Mouse (Mus musculus): ENCODE data around the gene Mllt6. TPM values are rescaled to one million over a fixed set of nuclear protein-coding genes. Genes with fewer than 3 reads are reported as not detected.

The Mllt6 gene
- polyA plus RNA-seq, 1 experiment = 8.2 TPM

GRCm38 (mm10) chr11:97663528-97664338 lies 519 bp downstream of the Mllt6 start:
- Histone ChIP-seq H3K4me1 (ENCODE audit: control insufficient read depth, insufficient read depth, low read length) (peaks cover 31% of the 10 kb centered on the region), H3K4me3 (ENCODE audit: control insufficient read depth, low read depth, low read length) (peak overlapping the region; percentile 71), H3K27ac (ENCODE audit: control insufficient read depth, insufficient read depth, low read depth, low read length) (no peak overlapping the region), H3K27me3 (ENCODE audit: control insufficient read depth, insufficient read depth, low read length) (no peaks in the 10 kb centered on the region), H3K36me3 (ENCODE audit: control insufficient read depth, insufficient read depth, low read length) (no peaks in the 10 kb centered on the region)
- TF ChIP-seq CTCF (IDR thresholded peaks at IDR 0.05; ENCODE audit: control insufficient read depth, insufficient read depth, insufficient replicate concordance, low read depth, low read length) (no peak), POLR2A (IDR thresholded peaks at IDR 0.05; ENCODE audit: control insufficient read depth, low read depth, low read length) (no peak)

- Histone ChIP-seq H3K27me3 (ENCODE audit: control insufficient read depth, insufficient read depth, low read length) (no peaks in the 10 kb centered on the region), H3K27ac (ENCODE audit: control insufficient read depth, insufficient read depth, low read depth, low read length) (no peak overlapping the region), H3K4me3 (ENCODE audit: control insufficient read depth, low read depth, low read length) (peak overlapping the region; percentile 71), H3K4me1 (ENCODE audit: control insufficient read depth, insufficient read depth, low read length) (peaks cover 31% of the 10 kb centered on the region), H3K36me3 (ENCODE audit: control insufficient read depth, insufficient read depth, low read length) (no peaks in the 10 kb centered on the region)
- TF ChIP-seq POLR2A (IDR thresholded peaks at IDR 0.05; ENCODE audit: control insufficient read depth, low read depth, low read length) (no peak), CTCF (IDR thresholded peaks at IDR 0.05; ENCODE audit: control insufficient read depth, insufficient read depth, insufficient replicate concordance, low read depth, low read length) (no peak)
Observed at GRCm38 (mm10) chr11:97664339-97664665, 1.1 kb downstream of the Mllt6 start.

DNA sequence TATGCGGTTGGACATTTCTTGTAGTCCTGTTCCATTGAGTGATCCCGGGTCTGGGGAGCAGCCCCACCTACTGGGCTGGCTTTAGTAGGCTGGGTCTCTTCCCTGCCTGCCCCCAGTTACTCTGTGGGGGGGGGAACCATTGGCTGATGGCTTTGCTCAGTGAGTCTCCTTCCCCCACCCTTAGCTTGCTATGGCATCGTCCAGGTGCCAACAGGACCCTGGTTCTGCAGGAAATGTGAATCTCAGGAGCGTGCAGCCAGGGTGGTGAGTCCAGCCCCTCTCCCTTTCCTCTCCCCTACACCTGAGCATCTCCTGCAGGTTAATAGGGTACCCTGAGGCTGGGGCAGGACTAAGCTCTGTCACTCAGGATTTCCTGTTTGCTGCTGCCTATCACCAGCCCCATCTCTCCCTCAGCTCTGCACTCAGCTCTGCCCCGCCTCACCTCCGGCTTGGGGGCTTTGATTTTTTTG lies 1.6 kb downstream of the Mllt6 start:
- H3K4me3 ChIP-seq (ENCODE audit: control insufficient read depth, low read depth, low read length) = no peak overlapping the region
- H3K27ac ChIP-seq (ENCODE audit: control insufficient read depth, insufficient read depth, low read depth, low read length) = no peak overlapping the region
- H3K27me3 ChIP-seq (ENCODE audit: control insufficient read depth, insufficient read depth, low read length) = no peaks in the 10 kb centered on the region
- H3K36me3 ChIP-seq (ENCODE audit: control insufficient read depth, insufficient read depth, low read length) = no peaks in the 10 kb centered on the region
- TF ChIP-seq POLR2A (IDR thresholded peaks at IDR 0.05; ENCODE audit: control insufficient read depth, low read depth, low read length) = no peak
- TF ChIP-seq CTCF (IDR thresholded peaks at IDR 0.05; ENCODE audit: control insufficient read depth, insufficient read depth, insufficient replicate concordance, low read depth, low read length) = no peak
- peaks cover 31% of the 10 kb centered on the region for H3K4me1 ChIP-seq (ENCODE audit: control insufficient read depth, insufficient read depth, low read length)

DNA sequence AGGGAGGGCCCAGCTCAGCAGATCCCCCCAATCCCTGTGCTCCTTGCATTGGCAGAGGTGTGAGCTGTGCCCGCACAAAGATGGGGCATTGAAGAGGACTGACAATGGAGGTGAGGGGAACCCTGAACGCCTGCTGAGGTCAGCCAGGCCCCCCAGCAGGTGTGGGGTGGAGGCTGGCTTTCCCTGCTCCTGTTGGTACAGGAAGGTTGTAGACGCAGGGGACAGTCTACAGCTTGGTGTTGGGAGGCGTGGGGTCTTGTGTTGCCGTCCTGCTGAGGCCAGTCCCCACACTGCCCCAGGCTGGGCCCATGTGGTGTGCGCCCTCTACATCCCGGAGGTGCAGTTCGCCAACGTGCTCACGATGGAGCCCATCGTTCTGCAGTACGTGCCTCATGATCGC lies 2.2 kb downstream of the Mllt6 start:
- H3K36me3 ChIP-seq (ENCODE audit: control insufficient read depth, insufficient read depth, low read length) = no peaks in the 10 kb centered on the region
- H3K27ac ChIP-seq (ENCODE audit: control insufficient read depth, insufficient read depth, low read depth, low read length) = no peak overlapping the region
- TF ChIP-seq CTCF (IDR thresholded peaks at IDR 0.05; ENCODE audit: control insufficient read depth, insufficient read depth, insufficient replicate concordance, low read depth, low read length) (no peak), POLR2A (IDR thresholded peaks at IDR 0.05; ENCODE audit: control insufficient read depth, low read depth, low read length) (no peak)
- peaks cover 33% of the 10 kb centered on the region for H3K4me1 ChIP-seq (ENCODE audit: control insufficient read depth, insufficient read depth, low read length)
- no peaks in the 10 kb centered on the region for H3K27me3 ChIP-seq (ENCODE audit: control insufficient read depth, insufficient read depth, low read length)
- no peak overlapping the region for H3K4me3 ChIP-seq (ENCODE audit: control insufficient read depth, low read depth, low read length)

GRCm38 (mm10) chr11:97666221-97666620 lies 3.0 kb downstream of the Mllt6 start:
- no peaks in the 10 kb centered on the region for H3K27me3 ChIP-seq (ENCODE audit: control insufficient read depth, insufficient read depth, low read length)
- TF ChIP-seq CTCF (IDR thresholded peaks at IDR 0.05; ENCODE audit: control insufficient read depth, insufficient read depth, insufficient replicate concordance, low read depth, low read length) (no peak), POLR2A (IDR thresholded peaks at IDR 0.05; ENCODE audit: control insufficient read depth, low read depth, low read length) (no peak)
- no peak overlapping the region for H3K27ac ChIP-seq (ENCODE audit: control insufficient read depth, insufficient read depth, low read depth, low read length)
- peaks cover 25% of the 10 kb centered on the region for H3K4me1 ChIP-seq (ENCODE audit: control insufficient read depth, insufficient read depth, low read length)
- no peaks in the 10 kb centered on the region for H3K36me3 ChIP-seq (ENCODE audit: control insufficient read depth, insufficient read depth, low read length)
- no peak overlapping the region for H3K4me3 ChIP-seq (ENCODE audit: control insufficient read depth, low read depth, low read length)

DNA sequence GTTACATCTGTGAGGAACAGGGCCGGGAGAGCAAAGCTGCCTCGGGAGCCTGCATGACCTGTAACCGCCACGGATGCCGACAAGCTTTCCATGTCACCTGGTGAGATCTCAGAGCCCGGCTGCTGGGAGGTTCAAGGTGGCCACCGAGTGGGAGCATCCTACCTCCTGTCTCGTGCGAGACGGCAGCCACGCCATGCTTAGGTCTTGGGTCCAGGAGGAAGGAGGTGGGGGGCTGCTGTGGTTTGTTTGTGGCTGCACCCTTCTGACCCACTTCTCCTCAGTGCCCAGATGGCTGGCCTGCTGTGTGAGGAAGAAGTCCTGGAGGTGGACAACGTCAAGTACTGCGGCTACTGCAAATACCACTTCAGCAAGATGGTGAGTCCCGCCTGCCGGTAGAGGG lies 3.6 kb downstream of the Mllt6 start:
- Histone ChIP-seq H3K4me3 (ENCODE audit: control insufficient read depth, low read depth, low read length) (no peak overlapping the region), H3K36me3 (ENCODE audit: control insufficient read depth, insufficient read depth, low read length) (no peaks in the 10 kb centered on the region), H3K4me1 (ENCODE audit: control insufficient read depth, insufficient read depth, low read length) (peaks cover 22% of the 10 kb centered on the region), H3K27me3 (ENCODE audit: control insufficient read depth, insufficient read depth, low read length) (no peaks in the 10 kb centered on the region), H3K27ac (ENCODE audit: control insufficient read depth, insufficient read depth, low read depth, low read length) (no peak overlapping the region)
- TF ChIP-seq POLR2A (IDR thresholded peaks at IDR 0.05; ENCODE audit: control insufficient read depth, low read depth, low read length) (no peak), CTCF (IDR thresholded peaks at IDR 0.05; ENCODE audit: control insufficient read depth, insufficient read depth, insufficient replicate concordance, low read depth, low read length) (no peak)

GRCm38 (mm10) chr11:97668160-97668559 lies 4.9 kb downstream of the Mllt6 start:
- TF ChIP-seq CTCF (IDR thresholded peaks at IDR 0.05; ENCODE audit: control insufficient read depth, insufficient read depth, insufficient replicate concordance, low read depth, low read length) = no peak
- TF ChIP-seq POLR2A (IDR thresholded peaks at IDR 0.05; ENCODE audit: control insufficient read depth, low read depth, low read length) = no peak
- peaks cover 12% of the 10 kb centered on the region for H3K4me1 ChIP-seq (ENCODE audit: control insufficient read depth, insufficient read depth, low read length)
- H3K36me3 ChIP-seq (ENCODE audit: control insufficient read depth, insufficient read depth, low read length) = no peaks in the 10 kb centered on the region
- H3K4me3 ChIP-seq (ENCODE audit: control insufficient read depth, low read depth, low read length) = no peak overlapping the region
- no peaks in the 10 kb centered on the region for H3K27me3 ChIP-seq (ENCODE audit: control insufficient read depth, insufficient read depth, low read length)
- no peak overlapping the region for H3K27ac ChIP-seq (ENCODE audit: control insufficient read depth, insufficient read depth, low read depth, low read length)

Data from testis, adult 2 months (tissue).